Mouse (Mus musculus): ENCODE data around the gene Tial1. TPM values are rescaled to one million over a fixed set of nuclear protein-coding genes. Genes with fewer than 3 reads are reported as not detected.
A peak's percentile ranks its signal among the peaks of the same experiment; 100 is the strongest.

Tial1 gene
- polyA plus RNA-seq, 1 experiment from 2014 or later, result 27.4 TPM

DNA sequence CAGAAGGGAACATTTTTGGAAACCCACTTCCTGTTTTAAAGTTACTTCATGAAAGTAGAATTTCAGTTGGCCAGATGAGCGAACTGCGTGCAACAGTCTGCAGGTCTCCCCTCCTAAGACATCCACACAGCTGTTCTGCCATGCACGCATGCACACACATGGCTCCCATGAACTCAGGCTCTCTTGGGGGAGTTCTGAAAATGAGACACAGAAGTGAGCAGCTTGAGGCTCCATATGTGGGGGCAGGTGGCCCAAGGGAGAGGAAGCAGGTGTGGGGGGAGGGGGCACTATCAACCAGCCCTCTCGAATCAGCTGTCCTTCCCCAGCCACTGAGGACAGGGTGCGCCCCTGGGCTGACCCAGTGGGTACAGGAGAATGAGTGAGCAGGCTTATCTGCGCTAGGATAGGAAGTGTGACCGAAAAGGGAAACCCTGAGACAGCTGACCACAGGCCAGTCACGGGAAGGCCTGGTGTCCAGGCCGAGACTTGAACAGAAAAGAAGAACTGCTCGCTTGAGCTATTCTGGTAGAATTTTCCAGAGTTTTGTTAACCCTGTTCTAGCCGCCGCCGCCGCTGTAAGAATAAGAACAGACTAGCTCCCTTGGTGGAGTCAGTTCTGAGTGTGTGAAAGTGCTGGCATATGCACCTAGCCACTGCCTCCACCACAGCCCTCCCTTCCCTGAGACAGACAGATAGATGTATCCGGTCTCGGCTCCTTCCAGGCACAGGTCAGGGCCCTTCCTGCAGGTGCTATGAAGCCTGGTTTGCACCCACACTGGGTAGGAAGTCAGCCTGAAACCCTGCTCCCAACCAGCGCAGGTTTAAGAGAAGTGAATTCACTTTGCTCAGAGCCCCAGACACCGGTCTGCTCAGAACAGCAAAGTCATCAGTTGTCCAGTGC, 69.2 kb downstream of the Tial1 start:
- no peak for ATAC-seq (ENCODE audit: insufficient number of reproducible peaks, low FRiP score, low TSS enrichment, low read depth)
- peak overlapping the region; percentile 54; the same call in 1 of the 2 replicates for H3K27ac ChIP-seq
- H3K36me3 ChIP-seq, result no peaks in the 10 kb centered on the region

DNA sequence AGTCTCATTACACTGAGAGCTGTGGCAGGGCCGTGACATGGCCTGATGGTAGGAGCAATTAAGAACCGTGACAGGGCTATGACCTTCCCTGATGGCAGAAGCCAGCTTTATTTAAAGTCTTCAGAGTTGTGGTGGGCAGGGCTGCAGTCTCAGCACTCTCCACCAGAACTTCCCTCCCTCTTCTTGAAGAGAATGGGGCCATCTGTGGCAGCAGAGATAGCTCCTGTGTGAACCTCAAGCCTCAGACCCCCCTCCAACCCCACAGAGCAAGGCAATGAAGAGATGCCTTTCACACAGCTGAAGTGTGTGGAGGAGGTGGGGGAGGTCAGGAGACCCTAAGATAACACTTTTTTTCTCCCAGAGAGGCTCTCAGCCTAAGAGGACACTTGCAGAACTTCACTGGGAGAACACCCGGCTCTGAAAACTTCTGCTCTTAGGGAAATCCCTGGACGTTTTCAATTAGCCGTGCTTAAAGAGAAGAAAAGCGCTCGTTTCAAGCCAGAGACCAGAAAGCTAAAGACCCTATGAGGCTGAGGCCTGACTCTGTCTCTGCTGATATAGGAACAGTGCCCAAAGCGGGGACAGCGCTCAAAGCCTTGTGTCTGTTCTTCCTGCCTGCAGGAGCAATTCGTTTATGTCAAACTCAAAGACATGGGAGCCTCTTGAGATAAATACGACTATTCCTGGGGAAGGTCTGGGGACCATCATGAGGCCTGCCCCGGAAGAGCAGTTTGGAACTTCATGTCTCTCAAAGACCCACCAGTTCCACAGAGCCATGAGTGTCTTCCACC, 70.1 kb downstream of the Tial1 start:
- no peaks in the 10 kb centered on the region for H3K27me3 ChIP-seq
- peaks cover 30% of the 10 kb centered on the region for H3K4me1 ChIP-seq
- no peak overlapping the region for H3K4me2 ChIP-seq
- WGBS, result 33% methylated on average over 12 of the region's 12 CpGs
- H3K36me3 ChIP-seq, result no peaks in the 10 kb centered on the region
- no peak for ATAC-seq (ENCODE audit: insufficient number of reproducible peaks, low FRiP score, low TSS enrichment, low read depth)
- H3K27ac ChIP-seq, result peak overlapping the region; percentile 54; the same call in 1 of the 2 replicates
- H3K9ac ChIP-seq, result no peak overlapping the region
- no peaks in the 10 kb centered on the region for H3K9me3 ChIP-seq
- no peak overlapping the region for H3K4me3 ChIP-seq

More for the DNA sequence above, 69.2 kb downstream of the Tial1 start:
- Histone ChIP-seq H3K27me3 (no peaks in the 10 kb centered on the region), H3K9me3 (no peaks in the 10 kb centered on the region), H3K4me1 (peaks cover 30% of the 10 kb centered on the region), H3K4me2 (no peak overlapping the region), H3K4me3 (no peak overlapping the region), H3K9ac (no peak overlapping the region)
- WGBS, result 68% methylated on average over 18 of the region's 18 CpGs

Small RNA genes within 50 kb of the gene (microRNA-seq; reads per million reads assigned to microRNA genes)
- not detected for gene Gm24365

Other genes with a start within 250 kb of the Tial1 start
- 16.8 and 18.4 TPM in 2 replicates for gene Armc5, start 224.4 kb downstream of the Tial1 start, polyA plus RNA-seq (2015; fragmentation: Nextera tagmentation; extraction: Ambion mirVana)
- gene 9130023H24Rik, start 223.7 kb downstream of the Tial1 start, polyA plus RNA-seq (2015; fragmentation: Nextera tagmentation; extraction: Ambion mirVana), result 7.4 and 9.1 TPM in 2 replicates
- gene Tgfb1i1, start 214.9 kb downstream of the Tial1 start, polyA plus RNA-seq (2015; fragmentation: Nextera tagmentation; extraction: Ambion mirVana), result 58.2 and 72.5 TPM in 2 replicates
- not detected in 2 replicates for gene Slc5a2, start 196.1 kb downstream of the Tial1 start, polyA plus RNA-seq (2015; fragmentation: Nextera tagmentation; extraction: Ambion mirVana)
- 25.2 and 26.3 TPM in 2 replicates for gene BC017158, start 163.5 kb downstream of the Tial1 start, polyA plus RNA-seq (2015; fragmentation: Nextera tagmentation; extraction: Ambion mirVana)
- gene Rgs10, start 43.0 kb downstream of the Tial1 start, polyA plus RNA-seq (2015; fragmentation: Nextera tagmentation; extraction: Ambion mirVana), result 13.8 and 14.2 TPM in 2 replicates
- gene Bag3, start 61.9 kb upstream of the Tial1 start, polyA plus RNA-seq (2015; fragmentation: Nextera tagmentation; extraction: Ambion mirVana), result 21.8 and 23.0 TPM in 2 replicates
- 14.4 and 16.9 TPM in 2 replicates for gene Inpp5f, start 149.6 kb upstream of the Tial1 start, polyA plus RNA-seq (2015; fragmentation: Nextera tagmentation; extraction: Ambion mirVana)